8 mouse cellular contexts compared by ENCODE assay signal in genomic region chr1:61639114-61640093, GRCm38 (mm10). TPM values are rescaled to one million over a fixed set of nuclear protein-coding genes. Genes with fewer than 3 reads are reported as not detected.
DNase-seq lines count a peak whose midpoint lies in the region; ATAC-seq and TF ChIP-seq lines count a peak whose summit lies in the region.

No protein-coding gene starts in this region.

- peak; percentile 64 for ATAC-seq in lung, embryonic 15.5 days (ENCODE audit: borderline replicate concordance, extremely low read depth, low FRiP score, low TSS enrichment)

- no peaks in the 10 kb centered on the region for H3K36me3 ChIP-seq in heart, embryonic 10.5 days
- no peaks in the 10 kb centered on the region for H3K36me3 ChIP-seq in lung, embryonic 15.5 days

- H3K27ac ChIP-seq in cortical plate, adult 2 months (ENCODE audit: insufficient read depth, low read length): no peak overlapping the region
- H3K27ac ChIP-seq in heart, embryonic 10.5 days: peak overlapping the region; percentile 96
- H3K27ac ChIP-seq in lung, embryonic 15.5 days: peak overlapping the region; percentile 84

- DNase-seq in spleen, postnatal 4 days (ENCODE audit: low spot score in 2 of 2): peak; percentile 15 to 66
- no peak for DNase-seq in spleen, adult 12 weeks (ENCODE audit: low spot score)
- DNase-seq in heart, embryonic 10.5 days (ENCODE audit: low spot score): peak; percentile 76
- peak; percentile 38 to 50 for DNase-seq in kidney, adult 8-10 months
- DNase-seq in skeletal muscle tissue, adult 2 months (ENCODE audit: low read depth, low spot score): peak; percentile 18
- DNase-seq in ovary, postnatal 14 days (ENCODE audit: low spot score): no peak

- no peaks in the 10 kb centered on the region for H3K4me1 ChIP-seq in cortical plate, adult 2 months (ENCODE audit: control insufficient read depth, insufficient read depth, low read length)
- peaks cover 11% of the 10 kb centered on the region; the same call in 1 of the 2 replicates for H3K4me1 ChIP-seq in heart, embryonic 10.5 days
- H3K4me1 ChIP-seq in lung, embryonic 15.5 days: peaks cover 14% of the 10 kb centered on the region

- no peak for TF ChIP-seq POLR2A in cortical plate, adult 2 months (IDR thresholded peaks at IDR 0.05; ENCODE audit: extremely low read depth, insufficient read depth, low read length)

- H3K4me2 ChIP-seq in lung, embryonic 15.5 days: peak overlapping the region; percentile 91

- H3K27me3 ChIP-seq in heart, embryonic 10.5 days (ENCODE audit: insufficient read depth, poor library complexity, severe bottlenecking): no peaks in the 10 kb centered on the region
- H3K27me3 ChIP-seq in lung, embryonic 15.5 days: no peaks in the 10 kb centered on the region

- H3K4me3 ChIP-seq in cortical plate, adult 2 months (ENCODE audit: insufficient read depth, low read length): peak overlapping the region; percentile 56
- H3K4me3 ChIP-seq in heart, embryonic 10.5 days: peak overlapping the region; percentile 94
- H3K4me3 ChIP-seq in lung, embryonic 15.5 days: peak overlapping the region; percentile 83

- 3% methylated on average over 40 of the region's 40 CpGs for WGBS in heart, embryonic 10.5 days
- WGBS in lung, embryonic 15.5 days: 4% methylated on average over 40 of the region's 40 CpGs

- no peak for TF ChIP-seq CTCF in cortical plate, adult 2 months (IDR thresholded peaks at IDR 0.05; ENCODE audit: extremely low read depth, insufficient read depth, low read length)

- peak overlapping the region; percentile 84 for H3K9ac ChIP-seq in lung, embryonic 15.5 days

- no peaks in the 10 kb centered on the region for H3K9me3 ChIP-seq in heart, embryonic 10.5 days
- H3K9me3 ChIP-seq in lung, embryonic 15.5 days: no peaks in the 10 kb centered on the region

RNA-seq across cellular contexts. Expression of gene Pard3b, which starts 0.8 kb away (rescaled TPM):
- 1.2 and 1.3 TPM in 2 replicates for polyA plus RNA-seq in cortical plate, adult 2 months (2012; rRNA removed)
- polyA plus RNA-seq in heart, embryonic 10.5 days (2016; fragmentation: Nextera tagmentation; extraction: Ambion mirVana): 7.9 and 8.2 TPM in 2 replicates
- polyA plus RNA-seq in lung, embryonic 15.5 days (2015; fragmentation: Nextera tagmentation; extraction: Ambion mirVana): 15.0 and 17.9 TPM in 2 replicates

Comparison
In these comparisons a context has a peak if more than half of its experiments do, and no peak if none do; other contexts are left out.
1. DNase-seq: peak in spleen, postnatal 4 days (2 of 2), heart, embryonic 10.5 days (single experiment), kidney, adult 8-10 months (2 of 2) and skeletal muscle tissue, adult 2 months (single experiment); none in spleen, adult 12 weeks (single experiment) and ovary, postnatal 14 days (single experiment).
2. Peak in every context shown above with its lines, with median percentiles within 50 percentile points of each other: H3K4me3 ChIP-seq.